Mouse (Mus musculus): ENCODE measurements at regions not wholly inside any gene's neighbourhood (a gene's known extent, or its start where the extent isn't known, plus 50 kb on each side); places are given as distances from the start of the nearest gene placed in this dataset.

DNA sequence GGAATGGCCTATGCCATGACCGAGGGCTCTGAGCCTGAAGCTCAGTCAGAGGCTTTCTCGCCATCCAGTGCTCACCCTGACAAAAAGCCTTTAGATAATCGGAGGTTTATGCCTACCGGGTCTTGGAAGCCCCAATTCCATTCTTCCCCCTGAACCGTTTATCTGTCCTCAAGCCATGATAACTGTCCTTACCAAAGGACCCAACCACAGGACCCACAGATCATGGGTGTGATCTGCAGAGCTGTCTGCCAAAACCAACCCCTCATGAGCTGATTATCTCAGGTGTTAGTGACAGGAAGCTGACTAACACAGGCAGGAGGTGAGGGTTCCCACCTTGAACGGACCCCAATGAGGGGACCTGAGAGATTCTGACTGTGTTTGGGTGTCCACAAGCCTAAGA is 203.7 kb upstream of the Hmga2 start:
- TF ChIP-seq GATA1 (IDR thresholded peaks at IDR 0.05; ENCODE audit: low read length) = no peak
- TF ChIP-seq TAL1 (IDR thresholded peaks at IDR 0.05; ENCODE audit: low read length) = no peak
